16 mouse cellular contexts compared by ENCODE assay signal in the genomic region with DNA sequence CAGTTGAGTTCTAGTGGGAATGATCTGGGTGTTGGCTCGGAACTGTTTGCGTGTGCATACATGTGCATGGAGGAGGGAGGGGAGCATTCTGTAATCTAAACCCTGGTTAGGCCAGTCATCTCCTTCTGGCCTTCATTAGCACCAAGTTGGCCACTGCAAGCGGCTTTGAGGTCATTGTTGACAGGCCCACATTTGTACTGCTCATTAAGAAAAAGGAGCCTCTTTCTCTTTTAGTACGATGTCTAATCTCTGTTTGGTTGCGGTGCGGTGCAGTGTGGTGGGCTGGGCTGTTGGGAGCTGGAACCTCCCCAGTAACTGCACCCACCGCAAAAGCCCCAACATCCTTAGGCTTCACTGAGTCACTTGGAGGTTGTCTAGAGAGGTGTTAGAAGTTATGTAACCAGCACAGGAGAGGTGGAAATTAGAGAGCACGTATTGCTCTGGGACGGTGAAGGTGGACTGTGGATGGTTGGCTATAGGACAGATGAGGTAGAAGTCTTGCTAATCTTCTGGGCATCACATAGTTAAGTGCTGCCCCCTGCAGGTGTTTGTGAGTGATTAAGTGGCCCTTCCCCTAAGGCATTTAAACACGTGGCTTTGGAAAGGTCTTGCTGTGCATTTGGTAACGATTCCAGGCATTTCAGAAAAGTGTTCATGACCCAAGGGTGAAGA. TPM values are rescaled to one million over a fixed set of nuclear protein-coding genes. Genes with fewer than 3 reads are reported as not detected.
DNase-seq lines count a peak whose midpoint lies in the region; ATAC-seq and TF ChIP-seq lines count a peak whose summit lies in the region.
"Had no signal": no experiment of that assay in that cellular context is flagged by ENCODE, and none has a peak within 500 bp of the region (broad histone marks: within the 10 kb centered on the region; RNA-seq: fewer than 3 reads in every experiment).

No protein-coding gene starts in this region.

- no peaks in the 10 kb centered on the region for H3K4me1 ChIP-seq in kidney, postnatal 0 days (replicated peaks; ENCODE audit: insufficient read depth, low read length)
- H3K4me1 ChIP-seq in kidney, adult 2 months (ENCODE audit: control insufficient read depth, insufficient read depth, low read length), result no peaks in the 10 kb centered on the region
- H3K4me1 ChIP-seq in cortical plate, adult 2 months (ENCODE audit: control insufficient read depth, insufficient read depth, low read length), result no peaks in the 10 kb centered on the region
- H3K4me1 ChIP-seq: neural tube, embryonic 12.5 days had no signal

- no peak overlapping the region for H3K4me2 ChIP-seq in kidney, postnatal 0 days (ENCODE audit: low read length)
- H3K4me2 ChIP-seq: neural tube, embryonic 12.5 days had no signal

- peak; percentile 18; the same call in 1 of the 2 replicates for TF ChIP-seq CTCF in kidney, postnatal 0 days (IDR thresholded peaks at IDR 0.05; ENCODE audit: low read depth)
- no peak for TF ChIP-seq CTCF in kidney, adult 2 months (conservative IDR thresholded peaks at IDR 0.05; ENCODE audit: insufficient read depth, insufficient read length, low read depth, low read length)
- peak; percentile 28; the same call in 1 of the 2 replicates for TF ChIP-seq CTCF in cortical plate, adult 2 months (IDR thresholded peaks at IDR 0.05; ENCODE audit: extremely low read depth, insufficient read depth, low read length)

- no peak overlapping the region for H3K9ac ChIP-seq in kidney, postnatal 0 days (ENCODE audit: low read depth, low read length)
- H3K9ac ChIP-seq: liver, embryonic 14.5 days; neural tube, embryonic 12.5 days had no signal

- no peak overlapping the region for H3K4me3 ChIP-seq in kidney, postnatal 0 days (replicated peaks; ENCODE audit: low read depth, low read length)
- H3K4me3 ChIP-seq in kidney, adult 2 months (ENCODE audit: insufficient read depth, low read depth, low read length), result no peak overlapping the region
- H3K4me3 ChIP-seq in cortical plate, adult 2 months (ENCODE audit: insufficient read depth, low read length), result no peak overlapping the region
- H3K4me3 ChIP-seq: neural tube, embryonic 12.5 days had no signal

- no peaks in the 10 kb centered on the region for H3K36me3 ChIP-seq in kidney, postnatal 0 days (ENCODE audit: insufficient read depth, low read length)
- no peaks in the 10 kb centered on the region for H3K36me3 ChIP-seq in kidney, adult 2 months (ENCODE audit: control insufficient read depth, insufficient read depth, low read length)
- H3K36me3 ChIP-seq: neural tube, embryonic 12.5 days had no signal

- H3K27me3 ChIP-seq in kidney, postnatal 0 days (ENCODE audit: insufficient read depth, low read length), result peaks cover 8% of the 10 kb centered on the region
- no peaks in the 10 kb centered on the region; the same call in 1 of the 2 replicates for H3K27me3 ChIP-seq in kidney, adult 2 months (replicated peaks; ENCODE audit: control insufficient read depth, insufficient read depth, low read length)

- H3K9me3 ChIP-seq in kidney, postnatal 0 days (replicated peaks; ENCODE audit: low read length), result no peaks in the 10 kb centered on the region
- H3K9me3 ChIP-seq: neural tube, embryonic 12.5 days had no signal

- 69% methylated on average over 11 of the region's 11 CpGs for WGBS in kidney, postnatal 0 days
- WGBS in kidney, adult 2 months, result 75% methylated on average over 11 of the region's 11 CpGs

- H3K27ac ChIP-seq in kidney, postnatal 0 days, result no peak overlapping the region
- H3K27ac ChIP-seq in kidney, adult 2 months (ENCODE audit: insufficient read depth, low read depth, low read length), result no peak overlapping the region
- no peak overlapping the region for H3K27ac ChIP-seq in cortical plate, adult 2 months (ENCODE audit: insufficient read depth, low read length)
- H3K27ac ChIP-seq: liver, embryonic 14.5 days; macrophage; neural tube, embryonic 12.5 days had no signal

- no peak for ATAC-seq in kidney, postnatal 0 days (replicated peaks; ENCODE audit: low FRiP score, low read depth)
- ATAC-seq: midbrain, embryonic 16.5 days had no signal

- no peak for DNase-seq in kidney, postnatal 0 days (ENCODE audit: low spot score)
- DNase-seq in kidney, adult 2 months, result no peak
- peak; percentile 29 for DNase-seq in 3T3-L1 (ENCODE audit: low read depth, low spot score)
- peak; percentile 21 for DNase-seq in A20 (ENCODE audit: low read depth, low spot score)
- no peak for DNase-seq in urinary bladder, postnatal 4 days (ENCODE audit: low spot score in 2 of 2)
- no peak for DNase-seq in cerebellum, postnatal 36 days
- DNase-seq: heart, adult 11 months; kidney, postnatal 10 days; layer of hippocampus, adult 9-11 months; spleen, adult 18-20 months had no signal

- no peak for TF ChIP-seq POLR2A in kidney, adult 2 months (IDR thresholded peaks at IDR 0.05; ENCODE audit: low read depth, low read length)
- no peak for TF ChIP-seq POLR2A in cortical plate, adult 2 months (IDR thresholded peaks at IDR 0.05; ENCODE audit: extremely low read depth, insufficient read depth, low read length)

RNA-seq across cellular contexts. Expression of a gene that starts 8.3 kb away (rescaled TPM):
- polyA plus RNA-seq in kidney, postnatal 0 days (2015; fragmentation: Nextera tagmentation; extraction: Ambion mirVana), result not detected in 2 replicates
- not detected in 2 replicates for polyA plus RNA-seq in kidney, adult 2 months (2012; rRNA removed)
- 0.25 TPM in 2 replicates for polyA plus RNA-seq in cortical plate, adult 2 months (2012; rRNA removed)
- polyA plus RNA-seq: heart, postnatal 0 days; liver, embryonic 14.5 days; macrophage had no signal

RNA-seq across cellular contexts. Expression of a gene that starts 39.3 kb away (rescaled TPM):
- 12.1 and 16.9 TPM in 2 replicates for polyA plus RNA-seq in kidney, postnatal 0 days (2015; fragmentation: Nextera tagmentation; extraction: Ambion mirVana)
- 57.7 and 63.3 TPM in 2 replicates for polyA plus RNA-seq in kidney, adult 2 months (2012; rRNA removed)
- 23.6 and 24.8 TPM in 2 replicates for polyA plus RNA-seq in cortical plate, adult 2 months (2012; rRNA removed)

Comparison
In these comparisons a context has a peak if more than half of its experiments do, and no peak if none do; other contexts are left out.
1. DNase-seq: peak in 3T3-L1 (single experiment) and A20 (single experiment); none in kidney, postnatal 0 days (single experiment), kidney, adult 2 months (single experiment), urinary bladder, postnatal 4 days (0 of 2) and cerebellum, postnatal 36 days (0 of 2).